ENCODE assay signal across 24 mouse cellular contexts in the genomic region with DNA sequence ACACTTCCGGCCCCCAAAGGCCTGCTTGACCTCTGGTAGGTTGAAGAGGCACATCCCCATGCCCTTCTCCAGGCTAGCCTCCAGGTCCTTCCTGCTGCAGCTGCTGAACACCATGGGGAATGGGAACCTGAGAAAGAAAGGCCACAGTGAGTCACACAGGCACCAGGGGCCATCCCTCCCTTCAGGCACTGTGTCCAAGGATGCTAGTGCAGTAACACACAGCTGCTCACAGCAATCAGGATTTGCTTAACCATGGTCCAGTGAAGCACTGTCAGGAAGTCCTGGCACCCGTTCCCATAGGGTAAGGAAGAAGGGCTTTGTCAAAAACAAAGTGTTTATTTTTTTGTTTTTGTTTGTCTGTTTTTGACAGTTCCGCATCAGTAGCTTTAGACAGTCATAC.
DNase-seq lines count a peak whose midpoint lies in the region; ATAC-seq and TF ChIP-seq lines count a peak whose summit lies in the region.
"Had no signal": no experiment of that assay in that cellular context is flagged by ENCODE, and none has a peak within 500 bp of the region (broad histone marks: within the 10 kb centered on the region; RNA-seq: fewer than 3 reads in every experiment).

No protein-coding gene starts in this region.

- DNase-seq in forebrain, embryonic 10.5 days (ENCODE audit: extremely low spot score, low spot score), result no peak
- DNase-seq in retina, postnatal 1 day, result peak; percentile 19
- no peak for DNase-seq in retina, embryonic 14.5 days (ENCODE audit: low spot score)
- DNase-seq in layer of hippocampus, adult 2 months (ENCODE audit: low spot score in 2 of 2), result no peak
- DNase-seq: adrenal gland, postnatal 10 days; adrenal gland, postnatal 36 days; B cell, adult 2 months; cerebellum, adult 18-20 months; cerebellum, adult 9-10 months; cerebellum, postnatal 14 days; gastrocnemius, postnatal 10 days; gastrocnemius, postnatal 36 days; heart, adult 2 months; heart, postnatal 14 days had no signal

- H3K4me2 ChIP-seq in forebrain, embryonic 15.5 days (replicated peaks), result no peak overlapping the region
- H3K4me2 ChIP-seq in myocyte (ENCODE audit: low read depth), result no peak overlapping the region
- H3K4me2 ChIP-seq: heart, embryonic 13.5 days; hindbrain, embryonic 13.5 days had no signal

- H3K36me3 ChIP-seq in forebrain, embryonic 10.5 days (replicated peaks), result no peaks in the 10 kb centered on the region
- no peaks in the 10 kb centered on the region for H3K36me3 ChIP-seq in forebrain, embryonic 15.5 days
- H3K36me3 ChIP-seq in myocyte (ENCODE audit: control insufficient read depth, insufficient read depth), result no peaks in the 10 kb centered on the region
- H3K36me3 ChIP-seq: heart, embryonic 10.5 days; heart, embryonic 13.5 days; hindbrain, embryonic 13.5 days had no signal

- H3K4me1 ChIP-seq in forebrain, embryonic 10.5 days, result peaks cover 41% of the 10 kb centered on the region
- no peaks in the 10 kb centered on the region for H3K4me1 ChIP-seq in forebrain, embryonic 15.5 days

- no peak for ATAC-seq in forebrain, embryonic 15.5 days (replicated peaks)
- ATAC-seq: CD4-positive, CD25-positive, alpha-beta regulatory T cell, adult 4 months; forebrain, embryonic 14.5 days; hindbrain, embryonic 16.5 days; inflammation-experienced regulatory T-cells, adult 6 months; intestine, embryonic 16.5 days had no signal

- no peak overlapping the region for H3K4me3 ChIP-seq in forebrain, embryonic 10.5 days
- H3K4me3 ChIP-seq in forebrain, embryonic 15.5 days, result no peak overlapping the region
- H3K4me3 ChIP-seq in myocyte, result no peak overlapping the region
- H3K4me3 ChIP-seq in layer of hippocampus, adult 2 months, result no peak overlapping the region
- H3K4me3 ChIP-seq: heart, adult 2 months; heart, embryonic 10.5 days; heart, embryonic 13.5 days; hindbrain, embryonic 13.5 days had no signal

- H3K9me3 ChIP-seq in forebrain, embryonic 10.5 days, result no peaks in the 10 kb centered on the region
- no peaks in the 10 kb centered on the region for H3K9me3 ChIP-seq in forebrain, embryonic 15.5 days
- H3K9me3 ChIP-seq: heart, embryonic 10.5 days; heart, embryonic 13.5 days; hindbrain, embryonic 13.5 days had no signal

- H3K27me3 ChIP-seq in forebrain, embryonic 10.5 days (ENCODE audit: poor library complexity, severe bottlenecking), result no peaks in the 10 kb centered on the region
- no peaks in the 10 kb centered on the region for H3K27me3 ChIP-seq in forebrain, embryonic 15.5 days
- no peaks in the 10 kb centered on the region for H3K27me3 ChIP-seq in myocyte (ENCODE audit: control insufficient read depth, insufficient read depth, insufficient read length)
- H3K27me3 ChIP-seq: heart, embryonic 13.5 days had no signal

- no peak overlapping the region for H3K9ac ChIP-seq in forebrain, embryonic 15.5 days (replicated peaks)
- H3K9ac ChIP-seq: heart, embryonic 13.5 days; hindbrain, embryonic 13.5 days had no signal

- TF ChIP-seq POLR2A in myocyte (IDR thresholded peaks at IDR 0.05; ENCODE audit: insufficient read length, low read depth), result no peak

- no peak for TF ChIP-seq CTCF in layer of hippocampus, adult 2 months (conservative IDR thresholded peaks at IDR 0.05)

- H3K27ac ChIP-seq in forebrain, embryonic 10.5 days, result peak overlapping the region; percentile 21; the same call in 1 of the 2 replicates
- no peak overlapping the region for H3K27ac ChIP-seq in forebrain, embryonic 15.5 days (replicated peaks)
- H3K27ac ChIP-seq in layer of hippocampus, adult 2 months, result no peak overlapping the region
- H3K27ac ChIP-seq: heart, adult 2 months; heart, embryonic 10.5 days; heart, embryonic 13.5 days; hindbrain, embryonic 13.5 days had no signal

- 86% methylated on average over 3 of the region's 3 CpGs for WGBS in forebrain, embryonic 10.5 days
- 86% methylated on average over 3 of the region's 3 CpGs for WGBS in forebrain, embryonic 15.5 days

- no peak overlapping the region for H3ac ChIP-seq in myocyte (ENCODE audit: control insufficient read depth, insufficient read length)

- no peaks in the 10 kb centered on the region for H3K79me2 ChIP-seq in myocyte (ENCODE audit: control insufficient read depth, insufficient read depth)

TF ChIP-seq in myocyte, 11 proteins besides CTCF, POLR2A, EP300 and RAD21:
- TF ChIP-seq USF1 (IDR thresholded peaks at IDR 0.05; ENCODE audit: low read depth), result no peak
- TF ChIP-seq MYOG (IDR thresholded peaks at IDR 0.05; ENCODE audit: control insufficient read depth in 1 of 3, insufficient read depth in 1 of 3, insufficient read length in 2 of 3, low read depth in 2 of 3), result peak in 1 of 3 experiments; percentile 33
- peak; percentile 6 for TF ChIP-seq TCF12 (IDR thresholded peaks at IDR 0.05; ENCODE audit: insufficient read depth, poor library complexity, severe bottlenecking)
- peak; percentile 69 to 96 (median 95) for TF ChIP-seq MYOD1 (IDR thresholded peaks at IDR 0.05; ENCODE audit: control insufficient read depth in 1 of 3, insufficient read length in 2 of 3, low read depth in 2 of 3)
- no peak for TF ChIP-seq SRF (IDR thresholded peaks at IDR 0.05; ENCODE audit: control insufficient read depth, insufficient read length, low read depth)
- TF ChIP-seq TCF3 (IDR thresholded peaks at IDR 0.05; ENCODE audit: insufficient read length, low read depth), result peak; percentile 6
